Mouse (Mus musculus): ENCODE measurements around the gene Ezh2.

The Ezh2 gene

GRCm38 (mm10) chr6:47532547-47532946 lies 62.6 kb downstream of the Ezh2 start:
- no peak for DNase-seq

- DNase-seq = no peak
These were observed 67.5 kb downstream of the Ezh2 start for GRCm38 (mm10) chr6:47527655-47528054.

- DNase-seq = no peak
These were observed 68.0 kb downstream of the Ezh2 start for GRCm38 (mm10) chr6:47527129-47527528.

GRCm38 (mm10) chr6:47526446-47526845 lies 68.7 kb downstream of the Ezh2 start:
- no peak for DNase-seq

GRCm38 (mm10) chr6:47525041-47525440 lies 70.1 kb downstream of the Ezh2 start:
- DNase-seq = no peak

GRCm38 (mm10) chr6:47522431-47522830 lies 72.7 kb downstream of the Ezh2 start:
- DNase-seq = no peak

- DNase-seq = no peak
These were observed 75.1 kb downstream of the Ezh2 start for GRCm38 (mm10) chr6:47520030-47520429.

GRCm38 (mm10) chr6:47494562-47494961 lies 100.6 kb downstream of the Ezh2 start:
- no peak for DNase-seq

GRCm38 (mm10) chr6:47482027-47482426 lies 113.1 kb downstream of the Ezh2 start:
- DNase-seq = no peak
